Mouse (Mus musculus): ENCODE data around the gene Bik.

Bik gene

DNA sequence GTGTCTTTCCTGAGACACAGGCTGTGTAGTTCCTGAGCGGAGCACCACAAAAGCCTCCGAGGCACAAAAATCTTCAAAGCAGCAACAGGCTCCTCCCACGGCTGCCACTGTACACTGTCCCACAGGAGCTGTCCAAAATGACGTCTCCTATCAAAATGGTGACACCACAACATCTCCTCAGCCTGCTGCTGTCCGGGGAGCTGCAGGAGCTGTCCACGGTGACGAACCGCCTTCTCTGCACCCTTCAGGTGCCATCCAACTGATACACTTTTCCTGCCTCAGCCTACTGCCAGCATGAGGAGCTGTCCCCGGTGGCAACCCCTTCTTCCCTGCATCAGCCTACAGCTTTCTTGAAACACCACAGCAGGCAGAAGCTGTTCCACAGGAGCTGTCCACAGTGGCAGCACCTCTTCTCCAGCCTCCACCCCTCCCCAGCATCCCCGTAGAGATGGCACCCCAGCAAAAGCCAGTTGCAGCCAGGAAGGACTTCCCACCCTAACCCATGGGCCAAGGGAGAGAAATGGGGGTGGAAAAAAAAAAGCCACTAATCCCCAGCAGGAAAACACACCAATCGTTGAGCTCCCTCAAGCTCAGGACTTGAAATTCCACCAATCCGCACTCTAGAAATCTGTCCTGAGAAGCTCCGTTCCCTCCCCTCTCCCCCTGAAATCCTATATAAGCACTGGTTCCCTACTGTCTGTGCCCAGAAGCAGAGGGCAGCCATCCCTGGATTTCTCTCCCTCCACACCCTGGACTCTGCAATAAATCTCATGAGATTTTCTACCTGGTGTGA is 14.0 kb upstream of the Bik start:
- no peak for DNase-seq

- DNase-seq: no peak
Observed at GRCm38 (mm10) chr15:83515018-83515417, 11.6 kb upstream of the Bik start.

- peak; percentile 80 to 87 for DNase-seq
Observed at GRCm38 (mm10) chr15:83518215-83519048, 8.2 kb upstream of the Bik start.

- no peak for DNase-seq
Observed at GRCm38 (mm10) chr15:83520861-83521382, 5.7 kb upstream of the Bik start.

- DNase-seq: no peak
Observed at GRCm38 (mm10) chr15:83523196-83523595, 3.5 kb upstream of the Bik start.

- no peak for DNase-seq
Observed at GRCm38 (mm10) chr15:83523638-83524332, 2.9 kb upstream of the Bik start.

DNA sequence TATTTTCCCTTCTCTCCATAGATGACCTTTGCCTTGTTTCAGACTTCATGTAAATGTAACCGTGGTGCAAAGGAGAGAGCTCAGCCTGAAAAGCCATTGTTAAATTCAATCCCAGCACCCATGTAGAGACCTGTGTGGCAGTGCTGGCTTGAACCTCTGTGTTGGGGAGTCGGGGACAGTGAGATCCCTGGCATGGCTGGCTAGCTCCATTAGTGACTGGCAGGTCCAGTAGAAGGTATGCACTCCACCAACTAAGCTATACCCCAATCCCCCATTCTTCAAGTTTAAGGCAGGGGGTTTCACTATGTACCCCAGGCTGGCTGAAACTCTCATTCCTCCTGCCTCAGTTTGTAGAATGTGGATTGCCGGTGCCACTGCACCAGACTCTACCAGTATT is 2.3 kb upstream of the Bik start:
- no peak for DNase-seq

GRCm38 (mm10) chr15:83527092-83527437 is 403 bp downstream of the Bik start:
- DNase-seq: peak; percentile 29 to 61

DNA sequence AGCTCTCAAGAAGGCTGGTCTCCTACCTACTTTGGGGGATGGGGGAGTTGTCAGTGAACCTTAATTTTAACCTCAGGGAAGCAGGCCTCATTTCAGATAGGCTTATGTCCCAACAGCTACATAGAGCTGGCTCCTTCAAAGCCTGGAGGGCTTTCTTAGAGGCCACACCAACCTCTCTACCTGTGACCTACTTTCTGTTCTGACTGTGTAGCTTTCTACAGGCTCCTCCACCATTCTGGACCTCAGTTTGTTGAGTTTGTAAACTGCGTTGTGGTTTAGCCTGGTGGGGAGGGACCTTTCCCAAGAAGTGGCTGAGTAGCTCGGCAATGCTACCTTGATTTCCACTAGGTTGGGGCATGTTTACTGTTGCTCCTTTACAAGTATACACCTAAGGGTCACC is 1.1 kb downstream of the Bik start:
- no peak for DNase-seq

GRCm38 (mm10) chr15:83528892-83529291 is 2.2 kb downstream of the Bik start:
- peak in 1 of 2 experiments; percentile 60 for DNase-seq

- DNase-seq: peak; percentile 78 to 79
Observed at GRCm38 (mm10) chr15:83529765-83530164, 3.1 kb downstream of the Bik start.

GRCm38 (mm10) chr15:83530233-83530632 is 3.6 kb downstream of the Bik start:
- DNase-seq: peak; percentile 74 to 90

GRCm38 (mm10) chr15:83530688-83531087 is 4.0 kb downstream of the Bik start:
- DNase-seq: peak; percentile 66 to 86

- DNase-seq: no peak
Observed at GRCm38 (mm10) chr15:83531961-83532469, 5.4 kb downstream of the Bik start.

DNA sequence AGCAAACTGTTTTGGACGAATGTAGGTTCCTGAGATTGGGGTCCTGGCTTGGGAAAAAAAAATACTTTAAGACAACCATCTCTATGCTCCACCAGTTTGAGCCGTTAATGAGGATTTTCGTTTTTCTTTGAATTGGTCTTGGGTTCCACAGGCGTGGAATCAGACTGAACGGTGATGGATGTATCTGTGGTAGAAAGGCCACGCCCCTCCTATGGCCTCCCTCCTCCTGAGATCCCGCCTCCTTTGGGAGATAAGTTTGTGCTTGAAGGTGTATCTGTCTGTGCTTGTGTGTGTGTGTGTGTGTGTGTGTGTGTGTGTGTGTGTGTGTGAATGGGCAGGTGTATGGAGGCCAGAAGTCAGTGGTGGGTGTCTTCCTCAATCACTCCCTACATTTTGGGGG is 5.9 kb downstream of the Bik start:
- DNase-seq: no peak

- DNase-seq: no peak
Observed at GRCm38 (mm10) chr15:83534960-83535889, 8.6 kb downstream of the Bik start.

GRCm38 (mm10) chr15:83535890-83536231 is 9.2 kb downstream of the Bik start:
- DNase-seq: no peak

DNA sequence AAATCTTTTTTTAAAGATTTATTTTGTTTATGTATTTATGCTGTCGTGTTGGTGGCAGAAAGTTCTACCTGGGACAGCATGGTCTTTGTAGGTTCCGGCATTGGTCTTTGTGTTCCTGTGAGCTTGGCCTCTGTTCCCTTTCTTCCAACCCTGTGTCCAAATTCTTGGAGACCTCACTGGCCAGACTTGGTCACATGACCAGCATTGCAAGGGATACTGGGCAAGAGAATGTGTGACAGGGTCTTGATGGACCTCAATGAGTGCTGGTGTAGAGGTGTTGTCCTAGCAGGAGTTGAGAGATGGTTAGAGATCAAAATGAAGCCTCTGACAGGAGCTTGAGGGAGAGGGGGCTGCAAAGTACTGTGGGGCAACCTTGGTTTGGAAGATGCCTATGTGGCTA is 12.2 kb downstream of the Bik start:
- DNase-seq: no peak

DNA sequence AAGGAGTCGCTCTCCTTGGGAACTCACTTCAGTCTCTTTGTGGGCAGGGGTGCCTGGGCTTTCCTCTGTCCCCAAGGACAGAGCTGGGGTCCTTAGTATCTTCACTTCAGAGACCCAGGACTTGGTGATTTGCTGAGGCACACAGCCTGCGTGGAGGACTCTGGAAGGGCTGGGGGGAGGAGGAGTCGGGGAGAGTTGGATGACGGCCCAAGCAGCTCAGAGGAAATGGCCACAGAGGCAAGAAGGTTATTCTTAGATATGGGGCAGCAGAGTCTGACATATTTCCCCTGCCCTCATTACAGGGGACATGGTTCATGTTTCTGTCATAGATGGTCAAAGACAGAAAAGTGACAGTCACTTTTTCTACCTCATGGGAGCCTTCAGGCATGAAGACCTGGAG is 13.2 kb downstream of the Bik start:
- peak; percentile 84 to 85 for DNase-seq

GRCm38 (mm10) chr15:83541647-83542287 is 15.1 kb downstream of the Bik start:
- no peak for DNase-seq

DNA sequence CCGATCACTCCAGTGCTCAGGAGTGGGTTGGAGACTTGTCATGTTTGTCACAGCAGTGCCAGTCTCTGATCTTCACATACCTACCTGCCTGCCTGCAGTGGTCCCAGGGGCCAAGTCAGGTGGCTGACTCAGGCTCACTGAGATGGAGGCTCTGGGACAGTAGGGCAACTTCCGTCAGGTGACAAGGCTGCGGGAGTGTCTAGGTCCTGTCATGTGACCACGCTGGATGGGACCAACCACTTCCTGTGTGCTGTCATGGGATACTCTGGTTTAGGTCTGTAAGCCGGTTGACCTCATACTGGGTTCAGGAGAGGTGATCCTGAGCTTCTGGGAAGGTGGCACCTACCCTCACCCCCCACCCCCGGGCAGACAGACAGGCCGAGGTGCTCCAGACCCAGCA is 19.4 kb downstream of the Bik start:
- no peak for DNase-seq

GRCm38 (mm10) chr15:83547144-83547543 is 20.5 kb downstream of the Bik start:
- no peak for DNase-seq
